Mouse (Mus musculus): Measurements from ENCODE around the gene Olfr1056.
"Not testable (repeated sequence)": the region's sequence is repeated elsewhere in the genome, so short reads cannot be mapped to it uniquely, and the experiment has no call there.

The Olfr1056 gene

GRCm38 (mm10) chr2:86362369-86362768, at the start of gene Olfr1056:
Gene Olfr1056 (minus strand): TSS chr2:86362469.
- DNase-seq (ENCODE audit: low spot score) = no peak

- DNase-seq (ENCODE audit: low spot score) = no peak
These were observed 32.8 kb upstream of the Olfr1056 start for GRCm38 (mm10) chr2:86395114-86395513.

GRCm38 (mm10) chr2:86388461-86388860, 26.2 kb upstream of the Olfr1056 start, which contains the start of gene Olfr1058:
Gene Olfr1058 (minus strand): TSS chr2:86388561.
- not testable (repeated sequence) for DNase-seq (ENCODE audit: low spot score)

- DNase-seq (ENCODE audit: low spot score) = no peak
These were observed 16.0 kb upstream of the Olfr1056 start, which contains the start of gene Olfr1057 for GRCm38 (mm10) chr2:86378293-86378692. Gene Olfr1057 (minus strand): TSS chr2:86378393.

- DNase-seq (ENCODE audit: low spot score) = not testable (repeated sequence)
These were observed 4.1 kb upstream of the Olfr1056 start for GRCm38 (mm10) chr2:86366342-86366741.

- DNase-seq (ENCODE audit: low spot score) = not testable (repeated sequence)
These were observed 10.5 kb downstream of the Olfr1056 start for GRCm38 (mm10) chr2:86351751-86352150.

- DNase-seq (ENCODE audit: low spot score) = no peak
These were observed 12.1 kb downstream of the Olfr1056 start, which contains the start of gene Olfr1055 for GRCm38 (mm10) chr2:86350184-86350583. Gene Olfr1055 (minus strand): TSS chr2:86350284.

- DNase-seq (ENCODE audit: low spot score) = no peak
These were observed 26.9 kb downstream of the Olfr1056 start, which contains the start of gene Olfr1054 for GRCm38 (mm10) chr2:86335333-86335732. Gene Olfr1054 (minus strand): TSS chr2:86335433.

- no peak for DNase-seq (ENCODE audit: low spot score)
These were observed 47.1 kb downstream of the Olfr1056 start, which contains the start of gene Olfr1053 for GRCm38 (mm10) chr2:86315184-86315583. Gene Olfr1053 (minus strand): TSS chr2:86315284.

Data from ovary, adult 18-20 months (tissue).